Mouse (Mus musculus): ENCODE measurements around the gene Ivd. TPM values are rescaled to one million over a fixed set of nuclear protein-coding genes. Genes with fewer than 3 reads are reported as not detected.

Ivd gene
- total RNA-seq, 2 experiments from 2014 or later, result 17.9 to 30.3 TPM

GRCm38 (mm10) chr2:118876453-118876852 lies 14.7 kb downstream of the Ivd start:
- no peak for ATAC-seq (replicated peaks; ENCODE audit: low FRiP score, low TSS enrichment, poor library complexity, severe bottlenecking)

GRCm38 (mm10) chr2:118881019-118881418 lies 19.3 kb downstream of the Ivd start:
- no peak for ATAC-seq (replicated peaks; ENCODE audit: low FRiP score, low TSS enrichment, poor library complexity, severe bottlenecking)

DNA sequence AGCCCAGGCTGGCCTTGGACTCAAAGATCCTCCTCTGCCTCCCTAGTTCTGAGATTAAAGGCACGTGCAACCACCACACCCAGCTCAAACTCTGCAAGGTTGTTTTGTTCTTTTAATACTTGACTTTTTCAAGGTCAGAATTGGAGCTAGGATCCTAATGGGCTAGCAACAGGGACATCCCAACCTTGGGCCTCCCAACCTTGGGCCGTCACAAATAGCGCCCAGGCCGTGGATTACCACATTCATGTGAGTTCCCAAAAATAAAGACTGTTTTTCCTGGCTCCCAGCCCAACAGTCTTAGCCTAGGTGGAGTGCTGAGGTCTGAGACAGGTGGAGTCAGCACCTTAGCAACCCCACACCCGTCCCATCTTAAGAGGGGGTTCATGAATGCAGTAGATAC lies 20.2 kb downstream of the Ivd start:
- ATAC-seq (replicated peaks; ENCODE audit: low FRiP score, low TSS enrichment, poor library complexity, severe bottlenecking), result no peak

DNA sequence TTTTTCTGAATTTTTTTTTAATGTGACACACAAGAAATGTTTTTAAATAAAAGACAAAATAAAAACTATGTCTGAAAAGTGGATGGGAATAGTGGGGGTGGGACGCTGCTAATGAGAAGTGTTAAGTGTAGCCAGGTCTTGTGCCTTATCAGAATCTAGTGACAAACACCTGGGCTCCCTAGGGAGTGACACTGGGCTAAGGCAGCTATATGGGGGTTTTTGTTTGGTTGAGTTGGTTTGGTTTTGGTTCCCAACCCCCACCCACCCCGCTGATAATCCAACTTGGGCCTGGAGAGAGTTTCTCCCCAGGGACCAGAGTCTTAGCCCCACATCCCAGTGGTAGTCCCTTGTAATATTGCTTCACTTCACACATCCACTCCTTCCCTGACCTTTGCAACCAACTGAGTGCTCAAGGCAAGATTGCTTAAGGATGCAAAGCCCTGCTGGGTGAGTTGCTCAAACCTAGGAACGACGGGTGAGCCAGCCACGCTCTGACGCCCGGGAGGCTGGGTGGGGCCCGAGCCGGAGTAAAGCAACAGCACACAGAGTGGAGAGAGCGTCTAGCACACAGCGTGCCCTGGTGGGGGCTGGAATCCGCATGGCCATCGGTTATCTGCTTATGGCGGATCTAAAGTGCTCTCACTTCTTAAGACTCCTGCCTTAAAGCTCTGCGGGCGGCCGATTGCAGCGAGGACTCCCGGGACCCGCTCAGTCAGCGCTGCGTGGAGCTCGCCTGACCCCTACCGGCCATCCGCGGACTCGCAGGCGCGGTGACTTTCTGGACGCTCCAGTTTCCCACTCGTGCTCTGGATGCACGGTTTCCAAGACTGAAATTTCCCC lies 21.3 kb downstream of the Ivd start:
- peak; percentile 74 for ATAC-seq (replicated peaks; ENCODE audit: low FRiP score, low TSS enrichment, poor library complexity, severe bottlenecking)

- ATAC-seq (replicated peaks; ENCODE audit: low FRiP score, low TSS enrichment, poor library complexity, severe bottlenecking), result no peak
Observed at GRCm38 (mm10) chr2:118887440-118887839, 25.7 kb downstream of the Ivd start.

DNA sequence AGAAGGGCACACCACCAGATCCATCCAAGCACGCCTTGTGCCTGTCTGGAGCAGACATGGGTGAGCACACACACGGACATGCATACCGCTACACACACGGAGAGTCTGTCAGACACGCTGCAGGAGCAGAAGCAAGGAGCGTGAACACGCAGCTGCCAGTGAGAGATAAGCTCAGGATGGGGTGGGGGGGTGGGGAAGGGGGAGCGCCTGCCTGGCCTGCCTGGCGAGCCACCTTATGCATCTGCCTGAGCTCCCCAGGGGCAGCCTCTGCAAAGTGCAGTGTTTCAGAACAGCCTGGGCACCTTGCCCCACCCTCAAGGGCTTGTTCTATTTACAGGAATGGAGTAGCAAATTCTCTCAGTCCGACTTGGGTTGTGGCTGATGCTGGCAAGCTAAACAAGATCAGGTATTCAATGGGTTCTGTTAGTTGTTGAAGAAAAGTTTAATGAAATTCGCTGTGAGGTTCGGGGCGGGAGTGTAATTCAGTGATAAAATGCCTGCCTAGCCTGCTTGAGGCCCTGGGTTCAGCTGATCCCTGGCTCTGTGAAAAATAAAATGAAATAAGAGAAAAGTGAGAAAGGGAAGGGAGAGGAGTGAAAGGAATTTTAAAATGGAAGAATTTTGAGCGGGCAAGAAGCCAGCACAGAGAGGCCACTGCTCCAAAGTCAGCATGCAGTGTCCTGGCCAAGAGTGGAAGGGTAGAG lies 26.2 kb downstream of the Ivd start:
- peak; percentile 82 for ATAC-seq (replicated peaks; ENCODE audit: low FRiP score, low TSS enrichment, poor library complexity, severe bottlenecking)

- no peak for ATAC-seq (replicated peaks; ENCODE audit: low FRiP score, low TSS enrichment, poor library complexity, severe bottlenecking)
Observed at GRCm38 (mm10) chr2:118891173-118891572, 29.4 kb downstream of the Ivd start.

DNA sequence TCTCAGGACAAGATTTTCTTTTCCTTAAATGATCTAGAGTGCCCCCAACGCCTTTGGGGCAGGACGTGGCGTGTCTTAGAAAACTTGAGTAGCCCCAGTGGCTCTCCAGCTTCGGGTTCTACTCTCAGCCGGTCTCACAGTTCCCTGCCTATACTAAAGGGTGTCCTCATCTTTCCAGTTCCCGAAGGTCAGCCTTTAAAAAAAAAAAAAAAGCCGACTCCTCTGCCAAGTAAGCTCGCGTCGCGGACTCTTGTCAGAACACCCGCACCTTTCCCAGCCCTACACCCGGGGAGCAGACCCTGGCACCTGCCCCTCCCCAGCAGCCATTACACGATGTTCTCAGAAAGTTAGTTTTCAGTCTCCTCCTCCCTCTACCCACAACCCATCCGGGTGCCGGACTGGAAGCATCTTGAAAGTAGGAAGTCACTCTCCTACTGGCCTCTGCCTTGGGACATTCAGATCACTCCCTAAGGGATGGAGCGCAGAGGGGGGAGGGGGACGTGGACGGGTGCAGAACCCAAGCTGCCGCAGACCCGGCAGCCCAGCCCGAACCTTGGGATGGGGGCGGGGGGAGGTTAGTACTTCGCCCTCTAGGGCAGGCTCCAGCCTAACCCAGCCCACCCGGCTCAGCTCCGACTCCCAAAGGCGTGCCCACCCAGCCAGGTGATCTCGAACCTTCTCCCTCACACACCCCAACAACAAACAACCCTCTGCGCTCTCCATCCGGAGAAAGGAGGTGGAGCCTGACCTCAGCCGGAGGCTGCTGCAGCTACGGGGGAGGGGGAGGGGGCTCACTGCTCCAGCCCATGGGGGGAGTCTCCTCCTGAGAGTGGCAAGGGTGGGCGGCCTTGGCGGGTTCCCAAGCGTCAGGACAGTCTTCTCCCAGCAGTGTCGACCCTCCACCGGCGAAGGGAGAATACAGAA lies 34.5 kb downstream of the Ivd start:
- no peak for ATAC-seq (replicated peaks; ENCODE audit: low FRiP score, low TSS enrichment, poor library complexity, severe bottlenecking)

- no peak for ATAC-seq (replicated peaks; ENCODE audit: low FRiP score, low TSS enrichment, poor library complexity, severe bottlenecking)
Observed at GRCm38 (mm10) chr2:118896914-118897291, 35.1 kb downstream of the Ivd start.

DNA sequence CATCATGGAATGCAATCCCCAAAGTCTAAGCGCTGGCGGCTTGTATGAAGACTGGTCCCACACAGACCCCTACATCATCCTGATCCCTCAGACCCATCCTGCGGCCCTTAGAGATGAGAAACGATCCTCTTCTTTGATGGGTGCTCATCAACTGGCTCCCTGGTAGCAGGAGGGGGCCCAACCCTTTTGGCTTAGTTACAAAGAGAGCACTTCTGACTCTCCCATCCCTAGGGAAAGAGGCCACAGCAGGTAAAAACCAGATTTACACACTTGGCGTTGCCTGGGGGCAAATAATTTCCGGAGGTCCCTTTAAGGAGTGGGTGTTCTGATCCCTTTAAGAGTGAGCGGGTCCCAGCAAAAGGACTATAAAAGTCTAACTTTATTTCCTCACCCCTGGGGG lies 35.6 kb downstream of the Ivd start:
- ATAC-seq (replicated peaks; ENCODE audit: low FRiP score, low TSS enrichment, poor library complexity, severe bottlenecking), result no peak

GRCm38 (mm10) chr2:118897808-118898207 lies 36.1 kb downstream of the Ivd start:
- ATAC-seq (replicated peaks; ENCODE audit: low FRiP score, low TSS enrichment, poor library complexity, severe bottlenecking), result no peak

DNA sequence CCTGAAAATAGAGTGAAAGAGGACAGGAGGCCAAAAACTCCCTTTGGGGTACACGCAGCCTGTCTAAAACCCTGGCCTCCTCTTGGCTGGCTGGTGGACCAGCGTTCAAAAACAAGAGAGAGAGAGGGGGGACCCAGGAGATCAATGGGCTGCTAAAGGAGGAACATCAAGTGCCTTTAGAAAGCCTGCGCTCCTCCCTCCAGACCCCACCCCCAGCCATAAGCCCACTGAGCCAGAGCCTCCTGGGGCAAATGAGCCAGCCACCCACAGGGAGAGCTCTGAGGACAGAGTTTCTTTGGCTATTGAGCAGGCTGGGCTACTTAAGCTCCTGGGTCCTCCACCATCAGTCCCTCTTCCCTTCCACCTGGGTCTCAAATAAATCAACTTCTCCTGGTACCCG lies 37.0 kb downstream of the Ivd start:
- no peak for ATAC-seq (replicated peaks; ENCODE audit: low FRiP score, low TSS enrichment, poor library complexity, severe bottlenecking)

- ATAC-seq (replicated peaks; ENCODE audit: low FRiP score, low TSS enrichment, poor library complexity, severe bottlenecking), result no peak
Observed at GRCm38 (mm10) chr2:118899306-118899705, 37.6 kb downstream of the Ivd start.

GRCm38 (mm10) chr2:118899981-118900825 lies 38.4 kb downstream of the Ivd start, which contains the start of gene Bahd1:
Bahd1 (plus strand) TSS chr2:118900377.
- ATAC-seq (replicated peaks; ENCODE audit: low FRiP score, low TSS enrichment, poor library complexity, severe bottlenecking), result no peak

GRCm38 (mm10) chr2:118900826-118901140 lies 39.0 kb downstream of the Ivd start:
- ATAC-seq (replicated peaks; ENCODE audit: low FRiP score, low TSS enrichment, poor library complexity, severe bottlenecking), result no peak

- peak; percentile 85 for ATAC-seq (replicated peaks; ENCODE audit: low FRiP score, low TSS enrichment, poor library complexity, severe bottlenecking)
Observed at GRCm38 (mm10) chr2:118901175-118902031, 39.6 kb downstream of the Ivd start.

- ATAC-seq (replicated peaks; ENCODE audit: low FRiP score, low TSS enrichment, poor library complexity, severe bottlenecking), result peak; percentile 5; the same call in 1 of the 2 replicates
Observed at GRCm38 (mm10) chr2:118902051-118903025, 40.6 kb downstream of the Ivd start.
